Mouse (Mus musculus): ENCODE results near the gene Trmt6. TPM values are rescaled to one million over a fixed set of nuclear protein-coding genes. Genes with fewer than 3 reads are reported as not detected.

Gene Trmt6
- 0.30 and 1.4 TPM in 2 replicates for polyA plus RNA-seq (2012; rRNA removed)

DNA sequence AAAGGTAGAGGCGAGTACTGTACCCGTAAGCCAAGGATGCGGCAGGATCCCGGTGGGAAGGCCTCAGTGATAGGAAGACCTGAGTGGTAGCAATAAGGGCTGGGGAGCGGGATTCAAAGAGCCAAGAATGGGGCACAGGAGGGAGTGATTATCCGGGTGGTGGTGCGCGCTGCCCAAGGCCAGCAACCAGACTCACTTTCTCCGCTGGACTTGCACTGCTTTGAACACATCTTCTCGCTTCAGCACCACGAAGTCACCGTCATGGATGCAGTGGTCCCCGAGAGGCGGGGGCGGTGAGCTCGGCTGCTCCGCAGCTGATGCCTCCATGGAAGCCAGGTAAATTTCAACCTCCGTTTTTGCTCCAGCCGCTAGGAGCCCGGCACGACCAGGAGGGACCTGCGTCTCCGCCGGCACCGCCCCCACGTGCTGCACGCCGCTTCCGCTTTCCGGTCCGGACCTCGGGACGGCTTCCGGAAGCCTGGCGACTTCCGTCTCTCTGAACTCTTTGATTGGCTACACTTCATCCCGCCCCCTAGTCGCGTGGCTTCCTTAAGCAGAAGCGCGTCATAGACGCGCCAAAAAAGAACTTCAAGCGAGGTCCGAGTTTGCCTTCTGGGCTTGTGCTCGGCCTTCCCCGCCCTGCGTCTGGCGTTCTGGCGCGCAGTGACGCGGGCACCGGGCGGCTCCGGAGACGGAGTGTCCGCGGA, at the start of gene Trmt6, which contains the start of gene Mcm8:
Trmt6 (minus strand) TSS at position 448 of the 707 bp plus-strand sequence.
Mcm8 (plus strand) TSS at position 534 of the 707 bp plus-strand sequence.
- H3K4me1 ChIP-seq (ENCODE audit: control insufficient read depth, insufficient read depth, insufficient read length, low read length): 0 out of 2 replicates have a peak, but pooled peaks cover 4% of the 10 kb centered on the region
- H3K27ac ChIP-seq (ENCODE audit: insufficient read depth, low read depth, low read length): no peak within 1 kb of the TSS; the same call in 1 of the 2 replicates
- H3K27me3 ChIP-seq (ENCODE audit: control insufficient read depth, insufficient read depth, low read length): no peaks in the 10 kb centered on the region
- WGBS: under 1% methylated on average over 59 of the region's 59 CpGs
- TF ChIP-seq POLR2A (IDR thresholded peaks at IDR 0.05; ENCODE audit: low read depth, low read length) (peak; percentile 36; the same call in 1 of the 2 replicates), CTCF (IDR thresholded peaks at IDR 0.05; ENCODE audit: extremely low read depth, insufficient read length, insufficient replicate concordance, low read depth, low read length) (no peak)
- peaks cover 6% of the 10 kb centered on the region for H3K36me3 ChIP-seq (ENCODE audit: control insufficient read depth, insufficient read depth, low read length)
- peak within 1 kb of the TSS; percentile 73 for H3K4me3 ChIP-seq (ENCODE audit: low read depth, low read length)

DNA sequence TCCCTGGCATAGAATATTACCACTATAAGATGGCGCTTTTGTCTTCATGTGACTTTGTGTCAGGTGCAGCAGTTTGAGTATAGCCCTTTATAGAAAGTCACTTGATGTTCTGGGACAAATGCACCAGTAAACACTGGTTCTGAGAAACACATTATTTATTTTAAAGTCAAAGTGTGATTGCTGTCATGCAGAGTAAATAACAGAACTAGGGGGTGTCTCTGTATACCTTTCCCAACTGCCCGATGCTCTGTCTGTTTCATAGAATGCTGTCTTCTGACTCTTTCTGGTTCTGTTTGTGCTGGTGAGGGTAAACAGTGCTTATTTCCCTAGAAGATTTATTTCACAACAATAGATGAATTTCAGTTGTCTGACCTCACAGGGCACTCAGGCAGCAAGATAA, 47.5 kb upstream of the Trmt6 start:
- Histone ChIP-seq H3K27ac (ENCODE audit: insufficient read depth, low read depth, low read length) (no peak overlapping the region), H3K36me3 (ENCODE audit: control insufficient read depth, insufficient read depth, low read length) (peaks cover 28% of the 10 kb centered on the region), H3K27me3 (ENCODE audit: control insufficient read depth, insufficient read depth, low read length) (no peaks in the 10 kb centered on the region), H3K4me1 (ENCODE audit: control insufficient read depth, insufficient read depth, insufficient read length, low read length) (0 out of 2 replicates have a peak, but pooled peaks cover 2% of the 10 kb centered on the region), H3K4me3 (ENCODE audit: low read depth, low read length) (no peak overlapping the region)
- WGBS: 91% methylated on average over 2 of the region's 2 CpGs
- TF ChIP-seq CTCF (IDR thresholded peaks at IDR 0.05; ENCODE audit: extremely low read depth, insufficient read length, insufficient replicate concordance, low read depth, low read length) (no peak), POLR2A (IDR thresholded peaks at IDR 0.05; ENCODE audit: low read depth, low read length) (no peak)

DNA sequence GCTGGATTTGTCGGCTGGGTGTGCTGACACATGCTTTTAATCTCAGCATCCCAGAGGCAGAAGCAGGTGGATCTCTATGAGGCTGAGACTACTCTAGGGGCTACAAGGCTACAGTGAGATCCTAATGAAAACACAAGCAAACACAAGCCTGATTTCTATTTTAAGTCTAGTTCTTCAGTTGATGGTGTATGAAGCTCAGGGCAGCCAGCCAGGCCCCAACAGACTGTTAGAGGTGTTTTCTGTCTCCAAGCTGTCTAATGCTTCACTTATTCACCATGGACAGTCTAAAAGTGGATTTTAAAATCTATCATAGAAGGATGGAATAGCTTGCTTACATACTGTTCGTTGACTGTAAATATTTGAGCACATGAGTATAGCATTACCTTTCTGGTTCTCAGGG, 45.6 kb upstream of the Trmt6 start:
- H3K27ac ChIP-seq (ENCODE audit: insufficient read depth, low read depth, low read length): no peak overlapping the region
- no peak for TF ChIP-seq POLR2A (IDR thresholded peaks at IDR 0.05; ENCODE audit: low read depth, low read length)
- H3K4me1 ChIP-seq (ENCODE audit: control insufficient read depth, insufficient read depth, insufficient read length, low read length): 0 out of 2 replicates have a peak, but pooled peaks cover 2% of the 10 kb centered on the region
- H3K36me3 ChIP-seq (ENCODE audit: control insufficient read depth, insufficient read depth, low read length): peaks cover 26% of the 10 kb centered on the region
- 91% methylated on average over 2 of the region's 2 CpGs for WGBS
- no peak overlapping the region for H3K4me3 ChIP-seq (ENCODE audit: low read depth, low read length)
- no peaks in the 10 kb centered on the region for H3K27me3 ChIP-seq (ENCODE audit: control insufficient read depth, insufficient read depth, low read length)

DNA sequence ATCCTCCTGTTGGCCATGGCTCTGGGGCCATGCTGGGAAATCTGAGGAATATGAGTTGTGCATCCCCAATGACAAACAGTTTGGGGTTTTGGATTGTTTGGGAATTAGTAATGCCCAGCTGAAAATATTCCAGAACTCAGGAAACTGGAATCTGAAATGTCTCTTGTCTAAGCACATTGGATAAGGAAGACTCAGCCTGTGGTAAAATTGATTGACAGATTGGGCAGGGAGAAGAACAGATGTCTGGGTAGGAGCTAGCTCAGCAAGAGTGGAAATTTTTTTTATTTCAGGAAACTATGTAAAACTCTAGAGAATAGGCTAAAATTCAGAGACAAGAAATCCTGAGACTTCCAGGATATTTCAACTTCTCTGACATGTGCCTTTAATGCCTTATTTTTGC, 44.6 kb upstream of the Trmt6 start:
- no peak overlapping the region for H3K4me3 ChIP-seq (ENCODE audit: low read depth, low read length)
- H3K27me3 ChIP-seq (ENCODE audit: control insufficient read depth, insufficient read depth, low read length): no peaks in the 10 kb centered on the region
- H3K36me3 ChIP-seq (ENCODE audit: control insufficient read depth, insufficient read depth, low read length): peaks cover 20% of the 10 kb centered on the region
- H3K27ac ChIP-seq (ENCODE audit: insufficient read depth, low read depth, low read length): no peak overlapping the region
- H3K4me1 ChIP-seq (ENCODE audit: control insufficient read depth, insufficient read depth, insufficient read length, low read length): 0 out of 2 replicates have a peak, but pooled peaks cover 2% of the 10 kb centered on the region
- no peak for TF ChIP-seq CTCF (IDR thresholded peaks at IDR 0.05; ENCODE audit: extremely low read depth, insufficient read length, insufficient replicate concordance, low read depth, low read length)
- no peak for TF ChIP-seq POLR2A (IDR thresholded peaks at IDR 0.05; ENCODE audit: low read depth, low read length)

DNA sequence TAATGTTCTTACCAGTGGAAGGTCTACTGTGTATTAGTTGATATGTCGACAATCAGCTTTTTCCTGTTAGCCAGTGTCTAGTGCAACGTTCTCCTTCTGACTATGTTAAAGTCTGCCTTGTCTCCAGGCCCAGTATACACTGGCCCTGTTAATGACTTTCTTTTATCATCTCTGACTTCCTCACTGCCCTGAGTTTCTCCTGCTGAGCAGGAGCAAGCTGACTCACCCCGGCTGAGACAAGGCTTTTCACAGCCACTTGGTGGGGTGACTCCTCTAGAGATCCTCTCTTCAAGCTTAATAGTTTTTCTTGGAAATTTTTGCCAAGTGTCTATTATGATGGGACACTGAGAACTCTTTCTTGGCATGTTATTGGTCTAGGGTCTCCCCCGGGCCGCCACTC, 40.5 kb upstream of the Trmt6 start:
- WGBS: 73% methylated on average over 5 of the region's 5 CpGs
- no peak overlapping the region for H3K27ac ChIP-seq (ENCODE audit: insufficient read depth, low read depth, low read length)
- peaks cover 16% of the 10 kb centered on the region for H3K36me3 ChIP-seq (ENCODE audit: control insufficient read depth, insufficient read depth, low read length)
- TF ChIP-seq CTCF (IDR thresholded peaks at IDR 0.05; ENCODE audit: extremely low read depth, insufficient read length, insufficient replicate concordance, low read depth, low read length) (no peak), POLR2A (IDR thresholded peaks at IDR 0.05; ENCODE audit: low read depth, low read length) (no peak)
- H3K27me3 ChIP-seq (ENCODE audit: control insufficient read depth, insufficient read depth, low read length): no peaks in the 10 kb centered on the region
- no peak overlapping the region for H3K4me3 ChIP-seq (ENCODE audit: low read depth, low read length)
- H3K4me1 ChIP-seq (ENCODE audit: control insufficient read depth, insufficient read depth, insufficient read length, low read length): 0 out of 2 replicates have a peak, but pooled peaks cover 2% of the 10 kb centered on the region

DNA sequence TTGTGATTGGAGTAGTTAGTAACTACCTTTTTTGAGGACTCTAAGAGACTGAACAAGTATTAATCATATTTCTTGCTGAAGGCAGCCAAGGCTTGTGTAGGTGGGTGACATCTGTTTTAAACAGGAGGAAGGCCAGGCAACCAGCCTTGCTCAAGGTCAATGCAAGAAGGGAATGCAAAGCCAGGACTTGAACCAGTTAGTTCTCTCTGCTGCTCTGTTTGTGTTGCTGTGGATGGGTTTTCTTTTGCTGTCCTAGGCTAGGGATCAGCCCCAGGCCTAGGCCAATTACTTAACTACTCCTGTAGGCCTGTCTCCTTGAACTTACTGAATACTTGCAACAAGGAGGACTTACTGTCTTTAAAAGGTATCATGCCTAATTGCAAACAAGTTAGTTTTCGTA, 37.2 kb upstream of the Trmt6 start:
- H3K4me1 ChIP-seq (ENCODE audit: control insufficient read depth, insufficient read depth, insufficient read length, low read length): peaks cover 2% of the 10 kb centered on the region; the same call in 1 of the 2 replicates
- no peak for TF ChIP-seq CTCF (IDR thresholded peaks at IDR 0.05; ENCODE audit: extremely low read depth, insufficient read length, insufficient replicate concordance, low read depth, low read length)
- no peak for TF ChIP-seq POLR2A (IDR thresholded peaks at IDR 0.05; ENCODE audit: low read depth, low read length)
- no peak overlapping the region for H3K27ac ChIP-seq (ENCODE audit: insufficient read depth, low read depth, low read length)
- no peak overlapping the region for H3K4me3 ChIP-seq (ENCODE audit: low read depth, low read length)
- 90% methylated on average over 1 of the region's 1 CpGs for WGBS
- H3K27me3 ChIP-seq (ENCODE audit: control insufficient read depth, insufficient read depth, low read length): no peaks in the 10 kb centered on the region
- H3K36me3 ChIP-seq (ENCODE audit: control insufficient read depth, insufficient read depth, low read length): peaks cover 25% of the 10 kb centered on the region

DNA sequence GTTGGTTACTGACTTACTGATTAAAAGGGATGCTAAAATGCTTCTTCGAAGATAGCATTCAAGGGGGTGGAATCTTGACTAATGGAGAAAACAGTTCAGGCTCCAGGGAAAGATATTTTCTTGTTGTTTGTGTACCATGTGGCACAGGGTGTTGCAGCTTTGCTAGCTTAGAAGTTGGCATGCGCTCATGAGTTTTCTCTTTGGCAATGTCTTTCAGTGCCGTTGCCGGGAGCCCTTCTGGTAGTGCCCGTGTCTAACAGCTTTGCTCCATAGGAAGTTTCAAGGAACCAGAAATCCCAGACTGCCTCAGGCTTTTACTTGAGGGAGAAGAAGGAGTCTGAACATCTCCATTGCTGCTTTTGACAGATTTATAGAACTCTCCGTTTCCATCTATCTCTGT, 33.3 kb upstream of the Trmt6 start:
- H3K27me3 ChIP-seq (ENCODE audit: control insufficient read depth, insufficient read depth, low read length): no peaks in the 10 kb centered on the region
- TF ChIP-seq CTCF (IDR thresholded peaks at IDR 0.05; ENCODE audit: extremely low read depth, insufficient read length, insufficient replicate concordance, low read depth, low read length) (no peak), POLR2A (IDR thresholded peaks at IDR 0.05; ENCODE audit: low read depth, low read length) (no peak)
- peaks cover 17% of the 10 kb centered on the region for H3K36me3 ChIP-seq (ENCODE audit: control insufficient read depth, insufficient read depth, low read length)
- H3K4me3 ChIP-seq (ENCODE audit: low read depth, low read length): no peak overlapping the region
- H3K27ac ChIP-seq (ENCODE audit: insufficient read depth, low read depth, low read length): no peak overlapping the region
- WGBS: 92% methylated on average over 6 of the region's 6 CpGs
- H3K4me1 ChIP-seq (ENCODE audit: control insufficient read depth, insufficient read depth, insufficient read length, low read length): peaks cover 10% of the 10 kb centered on the region

Data from small intestine, adult 2 months (tissue).